Mouse (Mus musculus): ENCODE measurements around the gene Slc26a10. TPM values are rescaled to one million over a fixed set of nuclear protein-coding genes. Genes with fewer than 3 reads are reported as not detected.
"Not testable (repeated sequence)": the region's sequence is repeated elsewhere in the genome, so short reads cannot be mapped to it uniquely, and the experiment has no call there.

The Slc26a10 gene
- polyA plus RNA-seq, 1 experiment from 2014 or later = 1.4 TPM

GRCm38 (mm10) chr10:127164190-127164589 is 16.3 kb downstream of the Slc26a10 start:
- H3K4me3 ChIP-seq (ENCODE audit: low read length) = peak overlapping the region; percentile 86
- H3K9me3 ChIP-seq (ENCODE audit: control insufficient read depth, low read length) = no peaks in the 10 kb centered on the region
- no peaks in the 10 kb centered on the region for H3K36me3 ChIP-seq (ENCODE audit: control insufficient read depth, insufficient read depth, low read length)
- peak overlapping the region; percentile 94 for H3K27ac ChIP-seq (ENCODE audit: low read depth, low read length)
- WGBS = 93% methylated on average over 4 of the region's 4 CpGs
- no peak for ATAC-seq
- H3K4me2 ChIP-seq (ENCODE audit: low read length) = peak overlapping the region; percentile 91
- H3K27me3 ChIP-seq (replicated peaks; ENCODE audit: control insufficient read depth, insufficient read depth, low read length) = peaks cover 3% of the 10 kb centered on the region; the same call in 1 of the 2 replicates
- H3K4me1 ChIP-seq (ENCODE audit: control insufficient read depth, insufficient read depth, low read depth, low read length) = peaks cover 16% of the 10 kb centered on the region
- 0 out of 2 replicates have a peak overlapping the region, but pooled peaks have one; percentile 98 for H3K9ac ChIP-seq (ENCODE audit: low read depth, low read length)

GRCm38 (mm10) chr10:127162771-127163261 is 17.6 kb downstream of the Slc26a10 start:
- not testable (repeated sequence) for ATAC-seq; H3K27me3 ChIP-seq (replicated peaks; ENCODE audit: control insufficient read depth, insufficient read depth, low read length); H3K9me3 ChIP-seq (ENCODE audit: control insufficient read depth, low read length); H3K9ac ChIP-seq (ENCODE audit: low read depth, low read length); H3K4me2 ChIP-seq (ENCODE audit: low read length); H3K4me3 ChIP-seq (ENCODE audit: low read length); H3K36me3 ChIP-seq (ENCODE audit: control insufficient read depth, insufficient read depth, low read length); H3K27ac ChIP-seq (ENCODE audit: low read depth, low read length)
- peaks cover 14% of the 10 kb centered on the region for H3K4me1 ChIP-seq (ENCODE audit: control insufficient read depth, insufficient read depth, low read depth, low read length)
- whole genome bisulfite sequencing = 57% methylated on average over 7 of the region's 7 CpGs

GRCm38 (mm10) chr10:127160728-127161127 is 19.7 kb downstream of the Slc26a10 start:
- Histone ChIP-seq H3K27ac (ENCODE audit: low read depth, low read length) (no peak overlapping the region), H3K9ac (ENCODE audit: low read depth, low read length) (no peak overlapping the region), H3K9me3 (ENCODE audit: control insufficient read depth, low read length) (no peaks in the 10 kb centered on the region), H3K27me3 (replicated peaks; ENCODE audit: control insufficient read depth, insufficient read depth, low read length) (peaks cover 3% of the 10 kb centered on the region; the same call in 1 of the 2 replicates), H3K4me3 (ENCODE audit: low read length) (no peak overlapping the region), H3K36me3 (ENCODE audit: control insufficient read depth, insufficient read depth, low read length) (no peaks in the 10 kb centered on the region), H3K4me2 (ENCODE audit: low read length) (no peak overlapping the region), H3K4me1 (ENCODE audit: control insufficient read depth, insufficient read depth, low read depth, low read length) (peaks cover 5% of the 10 kb centered on the region; the same call in 1 of the 2 replicates)
- ATAC-seq = no peak
- 78% methylated on average over 3 of the region's 3 CpGs for WGBS

GRCm38 (mm10) chr10:127160081-127160480 is 20.4 kb downstream of the Slc26a10 start:
- no peak overlapping the region for H3K9ac ChIP-seq (ENCODE audit: low read depth, low read length)
- no peaks in the 10 kb centered on the region for H3K36me3 ChIP-seq (ENCODE audit: control insufficient read depth, insufficient read depth, low read length)
- ATAC-seq = no peak
- H3K9me3 ChIP-seq (ENCODE audit: control insufficient read depth, low read length) = no peaks in the 10 kb centered on the region
- H3K4me2 ChIP-seq (ENCODE audit: low read length) = no peak overlapping the region
- no peak overlapping the region for H3K4me3 ChIP-seq (ENCODE audit: low read length)
- H3K27me3 ChIP-seq (replicated peaks; ENCODE audit: control insufficient read depth, insufficient read depth, low read length) = peaks cover 3% of the 10 kb centered on the region; the same call in 1 of the 2 replicates
- H3K27ac ChIP-seq (ENCODE audit: low read depth, low read length) = no peak overlapping the region
- WGBS = 81% methylated on average over 9 of the region's 9 CpGs
- peaks cover 5% of the 10 kb centered on the region; the same call in 1 of the 2 replicates for H3K4me1 ChIP-seq (ENCODE audit: control insufficient read depth, insufficient read depth, low read depth, low read length)

- no peak overlapping the region for H3K27ac ChIP-seq (ENCODE audit: low read depth, low read length)
- H3K27me3 ChIP-seq (replicated peaks; ENCODE audit: control insufficient read depth, insufficient read depth, low read length) = peaks cover under 1% of the 10 kb centered on the region; the same call in 1 of the 2 replicates
- WGBS = 77% methylated on average over 3 of the region's 3 CpGs
- no peaks in the 10 kb centered on the region for H3K9me3 ChIP-seq (ENCODE audit: control insufficient read depth, low read length)
- ATAC-seq = no peak
- no peaks in the 10 kb centered on the region for H3K4me1 ChIP-seq (ENCODE audit: control insufficient read depth, insufficient read depth, low read depth, low read length)
- H3K9ac ChIP-seq (ENCODE audit: low read depth, low read length) = no peak overlapping the region
- no peaks in the 10 kb centered on the region for H3K36me3 ChIP-seq (ENCODE audit: control insufficient read depth, insufficient read depth, low read length)
- H3K4me3 ChIP-seq (ENCODE audit: low read length) = no peak overlapping the region
- no peak overlapping the region for H3K4me2 ChIP-seq (ENCODE audit: low read length)
Observed at GRCm38 (mm10) chr10:127158471-127158870, 22.0 kb downstream of the Slc26a10 start.

- no peaks in the 10 kb centered on the region for H3K36me3 ChIP-seq (ENCODE audit: control insufficient read depth, insufficient read depth, low read length)
- H3K27ac ChIP-seq (ENCODE audit: low read depth, low read length) = no peak overlapping the region
- H3K9me3 ChIP-seq (ENCODE audit: control insufficient read depth, low read length) = no peaks in the 10 kb centered on the region
- ATAC-seq = no peak
- H3K4me1 ChIP-seq (ENCODE audit: control insufficient read depth, insufficient read depth, low read depth, low read length) = no peaks in the 10 kb centered on the region
- no peak overlapping the region for H3K9ac ChIP-seq (ENCODE audit: low read depth, low read length)
- no peak overlapping the region for H3K4me2 ChIP-seq (ENCODE audit: low read length)
- H3K4me3 ChIP-seq (ENCODE audit: low read length) = no peak overlapping the region
- WGBS = 93% methylated on average over 1 of the region's 1 CpGs
- H3K27me3 ChIP-seq (replicated peaks; ENCODE audit: control insufficient read depth, insufficient read depth, low read length) = no peaks in the 10 kb centered on the region
Observed at GRCm38 (mm10) chr10:127156511-127156910, 23.9 kb downstream of the Slc26a10 start.

GRCm38 (mm10) chr10:127156089-127156488 is 24.4 kb downstream of the Slc26a10 start:
- 100% methylated on average over 1 of the region's 1 CpGs for WGBS
- H3K4me1 ChIP-seq (ENCODE audit: control insufficient read depth, insufficient read depth, low read depth, low read length) = no peaks in the 10 kb centered on the region

GRCm38 (mm10) chr10:127154652-127155051 is 25.8 kb downstream of the Slc26a10 start:
- Histone ChIP-seq H3K4me3 (ENCODE audit: low read length) (no peak overlapping the region), H3K9ac (ENCODE audit: low read depth, low read length) (no peak overlapping the region), H3K4me2 (ENCODE audit: low read length) (no peak overlapping the region), H3K36me3 (ENCODE audit: control insufficient read depth, insufficient read depth, low read length) (no peaks in the 10 kb centered on the region), H3K27me3 (replicated peaks; ENCODE audit: control insufficient read depth, insufficient read depth, low read length) (no peaks in the 10 kb centered on the region), H3K4me1 (ENCODE audit: control insufficient read depth, insufficient read depth, low read depth, low read length) (no peaks in the 10 kb centered on the region), H3K9me3 (ENCODE audit: control insufficient read depth, low read length) (no peaks in the 10 kb centered on the region), H3K27ac (ENCODE audit: low read depth, low read length) (no peak overlapping the region)
- ATAC-seq = no peak
- WGBS = 85% methylated on average over 5 of the region's 5 CpGs

More at GRCm38 (mm10) chr10:127156089-127156488, 24.4 kb downstream of the Slc26a10 start:
- Histone ChIP-seq H3K9me3 (ENCODE audit: control insufficient read depth, low read length) (no peaks in the 10 kb centered on the region), H3K27me3 (replicated peaks; ENCODE audit: control insufficient read depth, insufficient read depth, low read length) (no peaks in the 10 kb centered on the region), H3K4me3 (ENCODE audit: low read length) (no peak overlapping the region), H3K9ac (ENCODE audit: low read depth, low read length) (no peak overlapping the region), H3K36me3 (ENCODE audit: control insufficient read depth, insufficient read depth, low read length) (no peaks in the 10 kb centered on the region), H3K27ac (ENCODE audit: low read depth, low read length) (no peak overlapping the region), H3K4me2 (ENCODE audit: low read length) (no peak overlapping the region)
- no peak for ATAC-seq

GRCm38 (mm10) chr10:127154241-127154640 is 26.2 kb downstream of the Slc26a10 start:
- 92% methylated on average over 2 of the region's 2 CpGs for WGBS
- Histone ChIP-seq H3K9me3 (ENCODE audit: control insufficient read depth, low read length) (no peaks in the 10 kb centered on the region), H3K4me1 (ENCODE audit: control insufficient read depth, insufficient read depth, low read depth, low read length) (no peaks in the 10 kb centered on the region)

More at GRCm38 (mm10) chr10:127154241-127154640, 26.2 kb downstream of the Slc26a10 start:
- no peak for ATAC-seq
- H3K4me3 ChIP-seq (ENCODE audit: low read length) = no peak overlapping the region
- no peaks in the 10 kb centered on the region for H3K36me3 ChIP-seq (ENCODE audit: control insufficient read depth, insufficient read depth, low read length)
- no peak overlapping the region for H3K4me2 ChIP-seq (ENCODE audit: low read length)
- no peak overlapping the region for H3K27ac ChIP-seq (ENCODE audit: low read depth, low read length)
- no peaks in the 10 kb centered on the region for H3K27me3 ChIP-seq (replicated peaks; ENCODE audit: control insufficient read depth, insufficient read depth, low read length)
- H3K9ac ChIP-seq (ENCODE audit: low read depth, low read length) = no peak overlapping the region
